Mouse (Mus musculus) stomach, embryonic 14.5 days (tissue): ENCODE measurements at regions not wholly inside any gene's neighbourhood (a gene's known extent, or its start where the extent isn't known, plus 50 kb on each side); places are given as distances from the start of the nearest gene placed in this dataset.

ENCODE experiments used
- ATAC-seq: fragments of 200-750 bp; cut with Nextera tagmentation; 2 replicates; pipeline ENCODE4 v1.8.0; 2017; ENCODE audit warnings: low read depth, moderate TSS enrichment; ENCODE audit not compliant: insufficient number of reproducible peaks, insufficient read depth, low FRiP score
- H3K27ac ChIP-seq: fragments of 300-500 bp; sonication (generic); 2 replicates; pipeline ENCODE4 v1.5.1; 2014; ENCODE audit warnings: mild to moderate bottlenecking, low read length, moderate library complexity, mixed read lengths
- H3K27me3 ChIP-seq: fragments of 300-500 bp; sonication (generic); 2 replicates; pipeline ENCODE4 v1.6.1; 2014; ENCODE audit warnings: low read length, control low read depth, mixed read lengths; ENCODE audit not compliant: control insufficient read depth, insufficient read depth
- H3K36me3 ChIP-seq: fragments of 300-500 bp; sonication (generic); 2 replicates; pipeline ENCODE4 v1.6.1; 2014; ENCODE audit warnings: mild to moderate bottlenecking, control low read depth, low read length, moderate library complexity, mixed read lengths; ENCODE audit not compliant: control insufficient read depth, insufficient read depth
- H3K4me1 ChIP-seq: fragments of 300-500 bp; sonication (generic); 2 replicates; pipeline ENCODE4 v1.6.1; 2014; ENCODE audit warnings: low read length, control low read depth, mixed read lengths; ENCODE audit not compliant: control insufficient read depth, insufficient read depth
- H3K4me2 ChIP-seq: fragments of 300-500 bp; sonication (generic); replicated peaks from 2 replicates; pipeline ENCODE4 v1.6.1; 2014; ENCODE audit warnings: low read depth, low read length, control low read depth
- H3K4me3 ChIP-seq: fragments of 300-500 bp; sonication (generic); 2 replicates; pipeline ENCODE4 v1.5.1; 2014; ENCODE audit warnings: low read depth, low read length, control low read depth
- H3K9ac ChIP-seq: fragments of 300-500 bp; sonication (generic); replicated peaks from 2 replicates; pipeline ENCODE4 v1.6.1; 2014; ENCODE audit warnings: low read depth, mild to moderate bottlenecking, control low read depth, low read length, moderate library complexity, mixed read lengths
- H3K9me3 ChIP-seq: fragments of 300-500 bp; sonication (generic); 2 replicates; pipeline ENCODE4 v1.6.1; 2016; ENCODE audit warnings: low read depth, low read length, control low read depth; ENCODE audit not compliant: control insufficient read depth
- WGBS: fragments of 180-500 bp; shearing (Covaris S2); extraction: QIAGEN DNeasy Blood & Tissue Kit; methylation state at CpG from one replicate; pipeline ENCODE4 v1.1.7; 2014; 5-methylcytosine and 5-hydroxymethylcytosine counted together

DNA sequence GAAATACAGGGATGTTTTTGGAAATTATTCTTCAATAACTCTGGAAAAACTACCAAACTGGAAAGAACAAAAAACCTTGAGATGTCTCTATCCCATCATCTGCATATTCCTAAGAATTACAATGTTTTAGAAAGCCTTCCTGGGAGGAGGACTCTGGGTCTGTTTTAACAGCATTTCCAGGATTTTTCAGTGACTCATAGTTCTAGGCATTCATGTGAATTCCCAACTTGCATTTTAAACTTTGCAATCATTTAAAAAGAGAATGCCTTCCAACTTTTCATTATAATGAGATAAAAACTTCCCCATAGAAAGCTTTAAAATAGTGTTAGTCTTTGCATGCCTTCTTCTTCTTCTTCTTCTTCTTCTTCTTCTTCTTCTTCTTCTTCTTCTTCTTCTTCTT is 315.4 kb upstream of the Fign start:
- ATAC-seq = no peak
- H3K36me3 ChIP-seq = no peaks in the 10 kb centered on the region

DNA sequence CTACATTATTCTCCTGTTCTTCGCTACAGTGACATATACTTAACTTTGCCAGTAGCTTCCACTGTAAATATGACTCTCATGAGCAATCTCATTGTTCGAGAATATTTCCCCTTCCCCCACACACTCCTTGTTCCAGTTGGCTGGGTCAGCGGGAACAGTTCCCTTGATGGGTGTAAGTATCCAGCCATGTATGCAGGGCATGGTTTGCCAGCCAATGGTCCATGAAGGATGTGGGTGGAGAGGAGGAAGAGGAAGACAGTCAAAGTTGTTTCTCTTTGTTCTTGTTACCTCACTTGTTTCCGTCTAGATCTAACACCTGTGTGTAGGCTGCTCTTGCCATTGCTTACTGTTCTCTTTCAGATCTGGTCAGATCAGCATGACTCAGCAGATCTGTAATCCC is 298.1 kb upstream of the Fign start:
- Histone ChIP-seq H3K27ac (no peak overlapping the region), H3K36me3 (no peaks in the 10 kb centered on the region), H3K9ac (no peak overlapping the region), H3K9me3 (no peaks in the 10 kb centered on the region), H3K27me3 (no peaks in the 10 kb centered on the region), H3K4me2 (no peak overlapping the region), H3K4me1 (no peaks in the 10 kb centered on the region), H3K4me3 (no peak overlapping the region)
- WGBS = 85% methylated on average over 4 of the region's 4 CpGs
- ATAC-seq = no peak

More for the DNA sequence above, 315.4 kb upstream of the Fign start:
- Histone ChIP-seq H3K4me3 (no peak overlapping the region), H3K9ac (no peak overlapping the region), H3K4me2 (no peak overlapping the region), H3K4me1 (no peaks in the 10 kb centered on the region), H3K9me3 (no peaks in the 10 kb centered on the region), H3K27me3 (no peaks in the 10 kb centered on the region), H3K27ac (no peak overlapping the region)

DNA sequence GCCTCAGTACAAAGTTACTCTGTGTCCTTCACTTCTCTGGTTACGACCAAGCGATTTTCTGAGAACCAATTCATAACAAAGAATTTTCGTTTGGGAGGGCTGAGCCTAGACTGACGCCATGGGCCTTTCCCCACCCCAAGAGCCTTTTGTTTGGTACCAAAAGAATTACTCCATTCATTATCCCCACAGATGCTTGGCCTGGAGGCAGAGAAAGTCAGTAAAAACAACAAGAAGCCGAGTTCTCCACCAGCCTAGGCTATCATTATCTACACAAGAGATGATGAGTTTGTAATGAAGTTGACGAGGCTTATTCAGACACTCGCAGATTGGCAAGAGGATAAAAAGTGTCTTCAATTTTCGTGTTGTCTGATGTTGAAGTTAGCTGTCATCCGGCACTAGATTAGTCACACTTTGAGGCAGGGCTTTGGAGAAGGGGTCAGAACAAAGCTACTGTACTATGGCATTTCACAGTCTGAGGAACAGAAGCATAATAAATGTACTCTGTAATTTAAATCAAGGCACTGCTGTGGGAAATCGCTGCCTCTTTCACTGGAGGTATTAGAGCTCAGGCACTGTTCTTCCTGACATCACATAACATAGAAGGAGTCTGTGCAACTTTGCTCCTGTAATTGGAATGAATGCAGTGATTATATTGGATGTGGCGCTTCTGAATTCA is 296.9 kb upstream of the Fign start:
- H3K9me3 ChIP-seq = no peaks in the 10 kb centered on the region
- 52% methylated on average over 11 of the region's 11 CpGs for WGBS
- H3K4me1 ChIP-seq = no peaks in the 10 kb centered on the region
- H3K9ac ChIP-seq = no peak overlapping the region
- no peak overlapping the region for H3K4me2 ChIP-seq
- H3K4me3 ChIP-seq = no peak overlapping the region
- no peaks in the 10 kb centered on the region for H3K27me3 ChIP-seq
- no peak overlapping the region for H3K27ac ChIP-seq
- ATAC-seq = peak; percentile 33; the same call in 1 of the 2 replicates
- H3K36me3 ChIP-seq = no peaks in the 10 kb centered on the region

DNA sequence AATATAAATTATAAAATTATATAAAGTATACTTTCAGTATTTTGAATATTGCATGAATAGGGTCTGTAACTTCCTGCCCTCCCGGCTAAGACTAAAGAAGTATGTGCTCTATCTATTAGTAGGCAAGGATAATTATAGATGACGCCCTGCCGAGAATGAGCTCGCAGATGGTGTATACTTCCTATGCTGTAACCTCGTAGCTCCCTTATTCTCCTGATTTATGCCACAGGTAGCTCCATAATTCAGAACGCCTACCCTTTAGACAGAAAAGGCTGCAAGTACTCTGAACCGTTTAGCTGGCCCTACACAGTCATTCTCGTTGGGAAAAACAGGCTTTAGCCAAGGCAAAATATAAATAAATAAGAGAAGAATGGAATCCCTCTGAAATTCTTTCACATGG is 296.4 kb upstream of the Fign start:
- Histone ChIP-seq H3K4me3 (no peak overlapping the region), H3K27ac (no peak overlapping the region), H3K9ac (no peak overlapping the region), H3K4me2 (no peak overlapping the region), H3K9me3 (no peaks in the 10 kb centered on the region), H3K27me3 (no peaks in the 10 kb centered on the region), H3K36me3 (no peaks in the 10 kb centered on the region), H3K4me1 (no peaks in the 10 kb centered on the region)
- no peak for ATAC-seq
- WGBS = 52% methylated on average over 8 of the region's 8 CpGs

DNA sequence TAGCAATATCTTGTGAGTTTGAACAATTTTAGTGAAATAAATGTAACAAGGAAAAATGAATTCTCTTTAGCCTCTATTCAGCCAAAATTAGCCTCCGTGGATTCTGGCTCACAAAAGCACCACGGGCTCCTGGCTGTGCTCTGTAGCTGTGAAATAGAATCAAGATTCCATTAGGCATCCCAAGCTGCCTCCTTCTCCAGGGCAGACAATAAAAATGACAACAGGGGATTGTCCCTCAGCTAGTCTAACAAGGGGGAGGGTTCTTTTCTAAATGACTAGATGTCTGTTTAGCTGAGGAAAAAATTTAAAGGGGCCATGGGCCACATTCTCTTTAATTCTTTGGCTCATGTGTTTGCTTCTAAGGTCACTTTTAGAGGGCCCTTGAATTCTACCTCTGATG is 272.0 kb upstream of the Fign start:
- no peak overlapping the region for H3K27ac ChIP-seq
- H3K27me3 ChIP-seq = no peaks in the 10 kb centered on the region
- H3K9ac ChIP-seq = no peak overlapping the region
- no peaks in the 10 kb centered on the region for H3K4me1 ChIP-seq
- ATAC-seq = no peak
- no peaks in the 10 kb centered on the region for H3K36me3 ChIP-seq
- no peak overlapping the region for H3K4me3 ChIP-seq
- H3K9me3 ChIP-seq = no peaks in the 10 kb centered on the region
- WGBS = 50% methylated on average over 2 of the region's 2 CpGs
- H3K4me2 ChIP-seq = no peak overlapping the region

DNA sequence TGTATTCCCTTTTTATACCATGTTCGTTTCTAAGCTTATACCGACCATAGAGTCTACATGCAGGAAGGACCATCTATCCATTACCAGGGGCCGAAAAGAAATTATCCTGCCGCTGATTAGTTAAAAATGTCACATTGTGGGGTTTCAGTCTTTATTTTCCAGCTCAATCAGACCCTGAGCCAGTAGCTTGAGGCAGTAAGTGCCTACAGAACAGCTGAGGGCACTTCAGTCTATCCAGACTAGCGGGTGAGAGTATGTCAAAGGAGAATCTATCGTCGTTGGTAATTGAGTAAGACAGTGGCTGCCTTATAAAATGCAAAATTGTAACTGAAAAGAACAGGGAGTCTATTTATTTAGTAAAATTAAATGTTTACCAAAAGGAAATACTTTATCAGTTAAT is 269.4 kb upstream of the Fign start:
- no peak overlapping the region for H3K27ac ChIP-seq
- H3K4me1 ChIP-seq = no peaks in the 10 kb centered on the region
- H3K9ac ChIP-seq = no peak overlapping the region
- no peak overlapping the region for H3K4me3 ChIP-seq
- H3K4me2 ChIP-seq = no peak overlapping the region
- 84% methylated on average over 7 of the region's 7 CpGs for WGBS
- ATAC-seq = no peak
- no peaks in the 10 kb centered on the region for H3K27me3 ChIP-seq
- H3K36me3 ChIP-seq = no peaks in the 10 kb centered on the region
- H3K9me3 ChIP-seq = no peaks in the 10 kb centered on the region

DNA sequence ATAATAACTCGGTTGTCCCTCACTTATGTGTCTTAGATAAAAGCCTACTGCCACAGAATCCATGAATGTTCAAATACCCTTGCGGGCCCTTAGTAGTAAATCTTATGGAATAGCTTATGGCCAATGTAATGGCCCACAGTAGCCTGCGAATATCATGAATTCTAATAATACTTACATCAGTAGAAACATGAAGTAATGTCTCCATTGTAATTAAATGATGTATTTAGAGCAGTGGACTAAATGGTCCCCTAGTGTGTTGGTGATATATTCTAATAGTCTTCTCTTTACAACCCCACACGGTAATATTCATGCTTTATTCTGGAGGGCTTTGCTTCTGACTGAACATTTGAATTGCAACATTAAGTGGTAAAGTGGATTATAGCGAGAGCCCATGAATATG is 268.7 kb upstream of the Fign start:
- Histone ChIP-seq H3K27me3 (no peaks in the 10 kb centered on the region), H3K4me1 (no peaks in the 10 kb centered on the region), H3K9me3 (no peaks in the 10 kb centered on the region), H3K4me3 (no peak overlapping the region), H3K36me3 (no peaks in the 10 kb centered on the region), H3K27ac (no peak overlapping the region), H3K4me2 (no peak overlapping the region), H3K9ac (no peak overlapping the region)
- 91% methylated on average over 5 of the region's 5 CpGs for WGBS
- no peak for ATAC-seq

DNA sequence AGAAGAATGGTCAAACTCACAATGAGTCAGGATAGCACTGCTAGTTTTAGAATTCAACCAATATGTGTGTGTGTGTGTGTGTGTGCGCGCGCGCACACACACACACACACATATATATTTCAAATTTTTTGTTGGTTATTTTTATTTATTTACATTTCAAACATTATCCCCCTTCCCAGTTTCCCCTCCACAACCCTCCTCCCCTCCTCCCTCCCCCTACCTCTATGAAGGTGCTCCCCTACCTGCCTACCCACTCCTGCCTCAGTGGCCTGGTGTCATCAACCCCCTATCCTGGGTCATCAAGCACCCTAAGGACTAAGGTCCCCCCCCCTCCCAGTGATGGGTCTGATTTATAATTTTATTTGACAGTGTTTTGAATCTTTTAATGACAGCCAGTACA is 258.4 kb upstream of the Fign start:
- Histone ChIP-seq H3K4me2 (no peak overlapping the region), H3K4me3 (no peak overlapping the region), H3K27me3 (no peaks in the 10 kb centered on the region), H3K9me3 (no peaks in the 10 kb centered on the region), H3K4me1 (no peaks in the 10 kb centered on the region), H3K36me3 (no peaks in the 10 kb centered on the region), H3K27ac (no peak overlapping the region), H3K9ac (no peak overlapping the region)
- WGBS = 97% methylated on average over 4 of the region's 4 CpGs
- ATAC-seq = no peak

DNA sequence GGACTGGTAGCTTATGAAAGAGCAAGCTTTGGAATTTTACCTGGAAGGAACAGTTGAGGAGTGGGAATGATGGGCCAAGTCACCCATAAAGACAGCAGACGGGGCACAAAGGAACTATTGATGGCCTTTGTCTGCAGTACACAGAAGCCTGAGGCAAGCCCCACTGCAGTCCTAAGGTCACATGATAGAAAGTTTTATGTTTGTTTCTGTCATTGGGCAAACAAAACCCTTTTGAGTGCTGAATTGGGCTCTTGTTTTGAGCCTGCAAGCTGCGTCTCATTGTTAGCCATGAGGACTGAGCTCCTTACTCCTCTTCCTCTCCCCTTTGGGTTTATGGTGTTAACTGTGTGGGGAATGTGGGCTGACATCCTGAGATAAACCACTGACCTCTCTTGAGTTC is 227.7 kb upstream of the Fign start:
- Histone ChIP-seq H3K9me3 (no peaks in the 10 kb centered on the region), H3K4me2 (no peak overlapping the region), H3K4me3 (no peak overlapping the region), H3K36me3 (no peaks in the 10 kb centered on the region), H3K27me3 (no peaks in the 10 kb centered on the region), H3K4me1 (no peaks in the 10 kb centered on the region), H3K9ac (no peak overlapping the region), H3K27ac (no peak overlapping the region)
- WGBS = 45% methylated on average over 2 of the region's 2 CpGs
- no peak for ATAC-seq
